Mouse (Mus musculus) embryonic facial prominence, embryonic 14.5 days (tissue): ENCODE measurements around the gene Cnp. TPM values are rescaled to one million over a fixed set of nuclear protein-coding genes. Genes with fewer than 3 reads are reported as not detected.
A peak's percentile ranks its signal among the peaks of the same experiment; 100 is the strongest.

Experiments used
- ATAC-seq: fragments of 200-750 bp; cut with Nextera tagmentation; 2 replicates; pipeline ENCODE4 v1.8.0; 2017; ENCODE audit warnings: low read depth, moderate number of reproducible peaks, moderate TSS enrichment
- DNase-seq: peaks from one replicate; pipeline ENCODE4 v3.0.0-alpha.2; 2015; ENCODE audit warnings: low spot score
- H3K27ac ChIP-seq: fragments of 300-500 bp; sonication (generic); replicated peaks from 2 replicates; pipeline ENCODE4 v1.5.1; 2014; ENCODE audit warnings: low read depth, mild to moderate bottlenecking, low read length, moderate library complexity
- H3K27me3 ChIP-seq: fragments of 300-500 bp; sonication (generic); replicated peaks from 2 replicates; pipeline ENCODE4 v1.6.1; 2014; ENCODE audit warnings: low read length; ENCODE audit not compliant: control insufficient read depth, insufficient read depth
- H3K36me3 ChIP-seq: fragments of 300-500 bp; sonication (generic); 2 replicates; pipeline ENCODE4 v1.6.1; 2014; ENCODE audit warnings: low read length, mixed read lengths; ENCODE audit not compliant: control insufficient read depth, insufficient read depth
- H3K4me1 ChIP-seq: fragments of 300-500 bp; sonication (generic); 2 replicates; pipeline ENCODE4 v1.6.1; 2014; ENCODE audit warnings: antibody characterized with exemption, low read length; ENCODE audit not compliant: control insufficient read depth, insufficient read depth
- H3K4me2 ChIP-seq: fragments of 300-500 bp; sonication (generic); 2 replicates; pipeline ENCODE4 v1.6.1; 2014; ENCODE audit warnings: low read depth, mild to moderate bottlenecking, low read length, moderate library complexity, mixed read lengths
- H3K4me3 ChIP-seq: fragments of 300-500 bp; sonication (generic); 2 replicates; pipeline ENCODE4 v1.5.1; 2014; ENCODE audit warnings: low read depth, mild to moderate bottlenecking, low read length
- H3K9ac ChIP-seq: fragments of 300-500 bp; sonication (generic); 2 replicates; pipeline ENCODE4 v1.6.1; 2014; ENCODE audit warnings: low read depth, mild to moderate bottlenecking, low read length, moderate library complexity, mixed read lengths
- H3K9me3 ChIP-seq: fragments of 300-500 bp; sonication (generic); 2 replicates; pipeline ENCODE4 v1.6.1; 2016; ENCODE audit warnings: low read length; ENCODE audit not compliant: control insufficient read depth
- WGBS: fragments of 180-500 bp; shearing (Covaris S2); extraction: QIAGEN DNeasy Blood & Tissue Kit; methylation state at CpG from one replicate; pipeline ENCODE4 v1.1.7; 2014; 5-methylcytosine and 5-hydroxymethylcytosine counted together
- polyA plus RNA-seq: library from polyadenylated mRNA; unstranded; fragments of >200 nt; fragmentation: Nextera tagmentation; extraction: Ambion mirVana; gene quantifications from 2 replicates; pipeline ENCODE4 v1.2.1, GENCODE M21; 2014

Gene Cnp
- 33.6 and 37.3 TPM in 2 replicates for polyA plus RNA-seq

DNA sequence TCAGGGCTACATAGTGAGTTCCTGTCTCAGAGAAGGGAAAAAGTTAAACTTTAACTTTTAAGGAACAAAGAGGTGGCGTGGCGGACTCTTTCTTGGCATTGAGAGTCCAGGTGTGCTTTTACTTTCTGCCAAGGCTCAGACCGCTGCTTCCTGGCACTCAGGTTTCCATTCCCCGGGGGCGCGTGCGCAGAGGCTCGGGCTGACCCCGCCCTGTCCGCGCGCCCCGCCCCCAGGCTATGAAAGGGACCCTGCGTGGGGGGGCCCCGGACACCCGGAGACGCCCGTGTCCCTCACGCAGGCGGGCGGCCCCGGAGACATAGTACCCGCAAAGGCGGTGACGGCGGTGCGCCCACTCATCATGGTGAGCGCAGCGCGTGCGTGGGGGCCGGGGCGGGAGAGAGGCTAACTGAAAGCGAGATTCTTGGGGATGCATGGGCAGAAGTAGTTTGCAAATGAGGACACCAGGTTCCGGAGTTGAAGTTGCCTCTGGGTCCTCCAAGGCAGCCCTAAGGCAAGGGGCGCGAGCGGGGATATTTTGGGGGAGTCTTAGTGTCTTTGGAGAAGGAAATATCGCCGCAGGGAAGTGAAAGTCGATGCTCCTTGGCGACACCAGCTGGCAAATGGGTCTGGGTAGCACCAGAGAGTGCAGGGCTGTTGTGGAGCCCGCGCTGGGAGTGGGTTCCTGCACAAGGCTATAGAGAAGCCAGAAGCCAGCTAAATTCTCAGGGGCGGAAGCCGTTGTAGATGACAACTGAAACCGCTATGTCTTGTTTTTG, at the start of gene Cnp:
Gene Cnp, plus strand, starts transcription at position 197 of the 776 bp plus-strand sequence.
- H3K4me3 ChIP-seq = peak within 1 kb of the TSS; percentile 68
- H3K36me3 ChIP-seq = peaks cover 18% of the 10 kb centered on the region
- WGBS = 1% methylated on average over 47 of the region's 47 CpGs
- H3K9me3 ChIP-seq = no peaks in the 10 kb centered on the region
- H3K4me1 ChIP-seq = peaks cover 15% of the 10 kb centered on the region
- DNase-seq = peak; percentile 85
- peak within 1 kb of the TSS; percentile 81 for H3K4me2 ChIP-seq
- peak within 1 kb of the TSS; percentile 68 for H3K27ac ChIP-seq
- H3K9ac ChIP-seq = peak within 1 kb of the TSS; percentile 74
- ATAC-seq = peak; percentile 81
- peaks cover 10% of the 10 kb centered on the region; the same call in 1 of the 2 replicates for H3K27me3 ChIP-seq

DNA sequence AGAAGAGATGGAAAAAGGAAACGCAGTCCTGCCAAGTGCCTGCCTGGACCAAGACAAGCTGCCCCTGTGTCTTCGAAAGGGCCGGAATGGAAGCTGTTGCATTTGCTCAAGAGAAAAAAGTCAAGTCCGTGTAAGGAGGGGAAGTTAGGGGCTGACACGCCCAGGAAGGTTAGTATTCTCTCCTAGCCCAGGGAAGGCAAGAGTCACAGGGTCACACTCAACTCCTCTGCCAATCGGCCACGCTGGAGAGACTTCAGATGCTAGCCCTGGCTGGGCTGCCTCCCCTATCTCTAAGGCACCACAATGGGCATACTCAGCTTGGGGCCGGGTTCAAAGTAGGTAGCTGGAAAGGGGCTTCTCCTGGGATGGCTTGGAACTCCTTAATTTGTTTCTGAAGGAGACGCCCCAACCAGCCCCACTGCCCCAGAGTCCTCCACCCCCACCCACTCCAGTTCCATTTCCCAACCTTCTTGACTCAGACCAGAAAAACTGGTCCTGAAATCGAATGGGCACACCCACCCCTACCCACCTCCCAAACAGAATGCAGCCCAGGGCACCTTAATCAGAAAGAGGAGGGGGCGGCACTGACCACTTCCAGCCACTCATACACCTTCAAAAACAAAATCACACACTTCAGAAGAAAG, 49.6 kb upstream of the Cnp start:
- 41% methylated on average over 11 of the region's 11 CpGs for WGBS
- peak overlapping the region; percentile 26; the same call in 1 of the 2 replicates for H3K9ac ChIP-seq

DNA sequence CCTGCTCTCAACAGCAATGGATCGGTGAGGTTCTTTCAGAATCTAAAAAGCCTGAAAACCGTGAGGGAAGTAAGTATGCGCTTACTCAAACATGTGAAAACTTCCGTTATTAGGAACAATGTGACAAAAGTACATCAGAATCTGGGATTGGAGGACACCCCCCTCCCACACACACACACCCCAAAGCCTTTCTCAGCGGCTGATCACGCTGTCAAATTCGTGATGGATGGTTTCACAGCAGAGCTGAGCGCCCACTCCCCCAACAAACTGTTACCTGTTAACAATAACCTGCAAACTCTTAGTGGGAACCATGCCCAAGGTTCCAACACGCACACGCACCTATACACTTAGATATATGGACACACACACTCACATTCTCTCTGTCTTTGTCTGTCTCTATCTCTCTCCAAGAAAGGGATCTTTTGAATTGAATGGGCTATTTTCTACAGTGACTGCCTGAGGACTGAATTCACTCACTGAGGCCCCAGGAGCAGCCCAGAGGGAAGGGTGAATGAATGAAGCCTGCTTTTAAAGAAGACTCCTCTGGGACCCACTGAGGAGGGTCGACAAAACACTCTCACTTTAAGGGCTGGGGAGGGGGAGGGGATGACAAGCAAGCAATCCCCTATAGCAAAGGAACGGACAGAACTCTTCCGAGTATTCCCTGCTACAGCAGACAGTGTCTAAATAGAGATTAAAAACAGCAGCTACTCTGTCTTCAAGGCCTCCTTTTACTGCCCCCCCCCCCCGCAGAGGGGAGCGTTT, 48.5 kb upstream of the Cnp start:
- Histone ChIP-seq H3K9me3 (no peaks in the 10 kb centered on the region), H3K4me3 (peak overlapping the region; percentile 62), H3K27me3 (no peaks in the 10 kb centered on the region), H3K4me2 (peak overlapping the region; percentile 82), H3K27ac (no peak overlapping the region), H3K4me1 (peaks cover 24% of the 10 kb centered on the region), H3K36me3 (peaks cover 29% of the 10 kb centered on the region), H3K9ac (peak overlapping the region; percentile 73)
- WGBS = 12% methylated on average over 15 of the region's 15 CpGs
- no peak for ATAC-seq
- DNase-seq = no peak

More for the DNA sequence above, 49.6 kb upstream of the Cnp start:
- Histone ChIP-seq H3K4me1 (peaks cover 24% of the 10 kb centered on the region), H3K9me3 (no peaks in the 10 kb centered on the region), H3K27ac (peak overlapping the region; percentile 46; the same call in 1 of the 2 replicates), H3K27me3 (no peaks in the 10 kb centered on the region), H3K4me2 (peak overlapping the region; percentile 82), H3K4me3 (peak overlapping the region; percentile 62), H3K36me3 (peaks cover 41% of the 10 kb centered on the region)
- DNase-seq (peak; percentile 12), ATAC-seq (no peak)

DNA sequence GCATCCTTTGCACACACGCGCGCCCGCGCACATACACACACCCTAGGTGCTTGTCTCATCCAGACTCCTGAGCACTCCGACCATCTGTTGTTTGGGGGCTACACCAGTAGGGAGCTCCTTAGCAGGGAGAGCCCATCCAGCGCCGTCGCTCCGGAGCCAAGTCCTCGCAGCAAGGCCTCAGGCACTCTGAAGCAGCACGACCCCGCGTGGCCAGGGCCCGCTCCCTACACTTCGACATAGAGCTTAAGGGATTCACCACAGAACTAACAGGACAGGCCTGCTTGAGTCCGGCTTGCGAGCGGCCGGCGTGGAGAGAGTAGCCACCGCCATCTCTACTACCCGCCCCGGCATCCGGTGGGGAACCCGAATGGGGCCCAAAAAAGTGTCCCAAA, 47.6 kb upstream of the Cnp start:
- H3K27me3 ChIP-seq = no peaks in the 10 kb centered on the region
- peak overlapping the region; percentile 73 for H3K9ac ChIP-seq
- no peaks in the 10 kb centered on the region for H3K9me3 ChIP-seq
- H3K27ac ChIP-seq = peak overlapping the region; percentile 86
- ATAC-seq = peak; percentile 12
- WGBS = under 1% methylated on average over 26 of the region's 26 CpGs
- H3K36me3 ChIP-seq = peaks cover 21% of the 10 kb centered on the region
- peak overlapping the region; percentile 82 for H3K4me2 ChIP-seq
- DNase-seq = peak; percentile 77
- peak overlapping the region; percentile 62 for H3K4me3 ChIP-seq
- H3K4me1 ChIP-seq = peaks cover 24% of the 10 kb centered on the region

DNA sequence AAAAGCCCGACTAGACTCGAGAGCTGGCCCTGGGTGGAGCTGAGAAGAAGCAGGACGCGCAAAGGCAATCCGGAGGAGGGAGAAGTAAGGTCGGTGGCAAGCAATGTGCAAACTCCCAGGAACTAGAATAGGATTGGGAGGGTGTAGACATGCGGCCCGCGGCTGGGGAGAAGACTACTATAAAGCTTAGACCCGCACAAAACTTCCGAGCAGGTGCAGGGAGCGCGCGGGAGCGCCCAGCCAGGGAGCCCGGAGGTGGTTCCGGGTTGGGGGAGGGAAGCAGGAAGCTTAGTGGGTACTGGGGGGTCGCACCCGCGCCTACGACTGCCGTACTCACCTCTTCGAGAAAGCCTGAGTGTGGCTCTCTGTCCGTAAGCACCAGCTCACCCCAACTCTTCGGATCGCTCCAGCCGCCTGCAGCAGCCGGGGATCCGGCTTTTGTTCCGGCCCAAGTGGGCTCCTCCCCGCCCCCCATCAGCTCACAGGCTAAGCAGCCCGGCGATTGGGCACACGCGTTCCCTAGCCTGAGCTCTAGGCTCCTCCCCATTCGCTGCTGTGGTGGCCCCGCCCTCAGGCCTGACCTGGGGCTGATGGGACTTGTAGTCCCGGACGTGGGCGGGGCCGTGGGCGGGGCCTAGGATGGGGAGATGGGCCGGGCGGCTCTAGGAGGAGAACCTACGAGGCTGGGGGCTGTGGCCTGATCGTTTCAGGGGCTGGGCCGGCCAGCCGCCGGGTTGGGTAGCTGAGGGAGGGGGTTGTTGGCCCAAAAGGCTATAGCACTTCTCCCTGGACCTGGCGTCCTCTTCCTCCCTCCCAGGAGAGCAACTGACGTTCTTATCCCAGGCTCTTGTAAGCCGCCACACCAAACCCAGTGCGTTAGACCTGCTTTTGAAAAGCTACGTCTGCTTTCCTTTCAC, 47.0 kb upstream of the Cnp start, which contains the start of gene Acly:
Gene Acly, minus strand, starts transcription at position 543 of the 917 bp plus-strand sequence.
- 2% methylated on average over 38 of the region's 54 CpGs for WGBS
- Histone ChIP-seq H3K4me2 (peak within 1 kb of the TSS; percentile 82), H3K4me3 (peak within 1 kb of the TSS; percentile 62), H3K9me3 (no peaks in the 10 kb centered on the region), H3K27ac (peak within 1 kb of the TSS; percentile 86), H3K27me3 (no peaks in the 10 kb centered on the region), H3K9ac (peak within 1 kb of the TSS; percentile 73), H3K4me1 (peaks cover 24% of the 10 kb centered on the region), H3K36me3 (peaks cover 14% of the 10 kb centered on the region)
- ATAC-seq (peak; percentile 97), DNase-seq (peak; percentile 100)

DNA sequence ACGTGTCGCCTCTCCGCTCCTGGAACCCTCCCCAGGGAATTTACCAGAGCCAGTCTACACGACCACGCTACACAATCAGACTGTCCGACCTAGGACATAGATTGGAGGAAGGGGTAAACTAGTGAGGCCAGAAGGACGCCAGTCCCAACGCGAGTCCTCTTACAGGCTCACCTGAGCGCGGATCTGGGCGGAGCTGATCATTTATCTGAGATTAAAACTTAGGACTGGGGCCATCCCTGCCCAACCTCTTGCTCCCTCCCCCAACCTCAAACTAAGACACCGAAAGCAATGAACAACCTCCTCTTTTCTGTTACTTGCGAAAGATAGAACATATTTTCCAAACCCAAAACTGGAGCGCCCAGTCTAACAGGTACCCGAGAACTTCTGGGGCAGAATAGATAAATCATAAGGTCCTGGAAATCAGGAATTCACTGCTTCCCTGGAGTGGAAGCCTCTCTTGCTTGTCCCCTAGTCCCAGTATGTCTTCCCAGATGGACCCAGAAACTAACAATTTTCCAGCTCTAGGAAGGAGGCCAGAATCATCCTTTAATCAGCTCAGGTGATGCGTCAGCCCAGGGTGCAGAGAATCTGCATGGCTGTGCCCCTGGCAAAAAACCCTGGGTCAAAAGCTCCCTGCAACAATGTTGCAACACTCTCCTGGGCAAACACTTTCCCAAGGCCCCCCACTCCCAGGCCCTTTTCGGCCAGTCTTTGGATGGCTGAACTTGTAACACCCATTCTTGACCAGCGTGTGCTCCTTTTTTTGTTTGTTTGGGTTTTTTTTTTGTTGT, 46.1 kb upstream of the Cnp start:
- Histone ChIP-seq H3K4me2 (peak overlapping the region; percentile 82), H3K9ac (peak overlapping the region; percentile 73), H3K9me3 (no peaks in the 10 kb centered on the region), H3K36me3 (peaks cover 6% of the 10 kb centered on the region), H3K27ac (peak overlapping the region; percentile 56), H3K27me3 (no peaks in the 10 kb centered on the region), H3K4me3 (peak overlapping the region; percentile 62), H3K4me1 (peaks cover 24% of the 10 kb centered on the region)
- 22% methylated on average over 19 of the region's 19 CpGs for WGBS
- ATAC-seq (peak; percentile 9; the same call in 1 of the 2 replicates), DNase-seq (no peak)

DNA sequence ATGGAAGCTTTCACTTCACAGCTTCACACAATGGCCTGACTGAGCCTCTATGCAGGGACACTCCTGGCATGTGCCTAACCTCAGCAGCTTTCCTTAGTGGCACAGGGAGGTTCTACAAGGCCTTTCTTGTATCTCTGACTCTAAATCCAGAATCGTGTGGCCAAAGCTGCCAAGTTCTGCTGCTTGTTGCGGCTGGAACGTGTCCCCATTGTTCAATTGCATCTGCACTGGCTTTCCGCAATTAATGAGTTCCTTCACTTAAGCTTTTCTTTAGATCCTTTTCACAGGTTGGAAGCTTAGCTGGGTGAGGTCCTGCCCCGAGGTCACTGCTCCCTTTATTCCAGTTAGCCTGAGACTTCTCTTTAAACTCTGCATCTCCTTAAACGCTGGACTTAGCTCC, 40.8 kb upstream of the Cnp start:
- H3K9ac ChIP-seq = no peak overlapping the region
- ATAC-seq (no peak), DNase-seq (no peak)
- 64% methylated on average over 6 of the region's 6 CpGs for WGBS
- H3K4me3 ChIP-seq = no peak overlapping the region
- H3K9me3 ChIP-seq = no peaks in the 10 kb centered on the region
- H3K27me3 ChIP-seq = no peaks in the 10 kb centered on the region
- H3K4me1 ChIP-seq = no peaks in the 10 kb centered on the region
- H3K36me3 ChIP-seq = no peaks in the 10 kb centered on the region
- H3K27ac ChIP-seq = no peak overlapping the region
- H3K4me2 ChIP-seq = no peak overlapping the region
